Mouse (Mus musculus) C2C12 (cell line): Measurements from ENCODE around the gene Zfp109. TPM values are rescaled to one million over a fixed set of nuclear protein-coding genes. Genes with fewer than 3 reads are reported as not detected.

ENCODE experiments used
- H3K27me3 ChIP-seq: one replicate; pipeline ENCODE4 v1.6.1; 2011; ENCODE audit not compliant: control insufficient read depth, insufficient read depth, insufficient read length
- H3K36me3 ChIP-seq: one replicate; pipeline ENCODE4 v1.6.1; 2011; ENCODE audit not compliant: control insufficient read depth, insufficient read depth
- H3K4me3 ChIP-seq: one replicate; pipeline ENCODE4 v1.5.1; 2011; ENCODE audit warnings: mild to moderate bottlenecking, control low read depth; ENCODE audit not compliant: poor library complexity, insufficient read depth, severe bottlenecking
- H3K79me2 ChIP-seq: one replicate; pipeline ENCODE4 v1.6.1; 2011; ENCODE audit not compliant: control insufficient read depth, insufficient read depth
- H3K79me3 ChIP-seq: one replicate; pipeline ENCODE4 v1.6.1; 2011; ENCODE audit warnings: low read depth, control low read depth
- H3ac ChIP-seq: one replicate; pipeline ENCODE3; 2011; ENCODE audit warnings: low read depth; ENCODE audit not compliant: control insufficient read depth, insufficient read length
- CEBPB ChIP-seq: IDR thresholded peaks from one replicate; pipeline ENCODE4 v1.6.1; 2011; ENCODE audit warnings: low read depth, mild to moderate bottlenecking, control low read depth, moderate library complexity
- CTCF ChIP-seq: IDR thresholded peaks from one replicate; pipeline ENCODE4 v1.5.1; 2011; ENCODE audit not compliant: control insufficient read depth, insufficient read depth, insufficient read length
- FOSL1 ChIP-seq: IDR thresholded peaks from one replicate; pipeline ENCODE4 v1.8.0; 2011; ENCODE audit warnings: mild to moderate bottlenecking, low read length; ENCODE audit not compliant: poor library complexity, insufficient read depth, severe bottlenecking
- MAX ChIP-seq: IDR thresholded peaks from one replicate; pipeline ENCODE4 v1.6.1; 2011; ENCODE audit warnings: mild to moderate bottlenecking, control low read depth
- MYOD1 ChIP-seq: IDR thresholded peaks from one replicate; pipeline ENCODE4 v1.6.1; 2011; ENCODE audit warnings: low read depth; ENCODE audit not compliant: control insufficient read depth, insufficient read length
- MYOG ChIP-seq: IDR thresholded peaks from one replicate; pipeline ENCODE4 v1.6.1; 2011; ENCODE audit not compliant: control insufficient read depth, insufficient read length; ENCODE audit errors: extremely low read depth
- USF1 ChIP-seq: IDR thresholded peaks from one replicate; pipeline ENCODE4 v1.6.1; 2011; ENCODE audit warnings: low read depth, mild to moderate bottlenecking, control low read depth, moderate library complexity
- polyA plus RNA-seq: library from polyadenylated mRNA; unstranded; fragments of >200 nt; fragmentation: generic; extraction: Trizol; gene quantifications from one replicate; pipeline ENCODE4 v1.2.1, GENCODE M21; 2012; ENCODE audit warnings: missing spikeins

Gene Zfp109
- polyA plus RNA-seq, 1 experiment = 0.26 TPM

DNA sequence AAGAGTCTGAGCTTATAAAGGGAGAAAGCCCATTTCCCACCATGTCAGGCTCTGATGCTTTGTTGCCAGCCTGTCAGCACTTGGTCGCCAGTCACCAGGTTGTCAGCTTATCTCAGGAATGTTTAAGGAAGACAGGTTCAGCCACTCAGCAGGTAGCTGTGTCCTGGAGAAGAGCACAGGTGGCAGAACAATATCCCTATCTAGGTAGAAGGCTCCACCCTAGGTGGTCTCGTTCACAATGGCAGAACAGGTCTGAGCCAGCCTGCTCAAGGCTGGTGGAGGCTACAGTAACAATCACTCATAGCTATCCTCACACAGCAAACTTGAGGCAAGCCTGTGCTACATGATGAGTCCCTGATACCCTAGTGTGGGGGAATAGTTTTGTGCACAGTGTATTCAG, 46.0 kb downstream of the Zfp109 start:
- H3K79me3 ChIP-seq = no peaks in the 10 kb centered on the region

DNA sequence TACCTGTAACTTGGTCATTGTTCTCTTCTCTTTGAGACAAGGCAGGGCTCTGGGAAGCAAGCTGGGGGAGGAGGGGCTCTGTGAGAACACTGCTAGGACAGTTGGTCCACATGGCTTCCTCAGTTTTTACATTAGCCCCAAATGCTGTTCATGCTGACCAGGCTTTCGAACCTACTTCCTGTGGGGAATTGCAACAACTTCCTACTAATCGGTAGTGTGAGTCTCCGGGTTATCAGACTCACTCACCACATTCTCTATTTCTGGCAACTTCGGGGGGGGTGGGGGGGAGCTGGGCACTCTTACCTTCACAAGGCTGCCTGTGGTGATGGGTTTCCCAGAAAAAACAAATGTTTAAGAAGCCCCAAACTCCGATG, 47.8 kb downstream of the Zfp109 start:
- TF ChIP-seq MYOG (no peak), USF1 (no peak), FOSL1 (no peak), CTCF (no peak), MYOD1 (no peak), CEBPB (no peak), MAX (no peak)
- H3K27me3 ChIP-seq = no peaks in the 10 kb centered on the region
- H3K4me3 ChIP-seq = no peak overlapping the region
- no peaks in the 10 kb centered on the region for H3K79me3 ChIP-seq
- no peak overlapping the region for H3ac ChIP-seq
- H3K79me2 ChIP-seq = no peaks in the 10 kb centered on the region
- H3K36me3 ChIP-seq = no peaks in the 10 kb centered on the region

More for the DNA sequence above, 46.0 kb downstream of the Zfp109 start:
- Histone ChIP-seq H3ac (no peak overlapping the region), H3K4me3 (no peak overlapping the region), H3K79me2 (no peaks in the 10 kb centered on the region), H3K27me3 (no peaks in the 10 kb centered on the region), H3K36me3 (no peaks in the 10 kb centered on the region)
- TF ChIP-seq USF1 (no peak), FOSL1 (no peak), MYOG (no peak), CEBPB (no peak), CTCF (no peak), MYOD1 (no peak), MAX (no peak)

- no peak for TF ChIP-seq CTCF
- no peak for TF ChIP-seq CEBPB
- TF ChIP-seq FOSL1 = no peak
- no peak for TF ChIP-seq MYOD1
- no peak for TF ChIP-seq MYOG
- no peak for TF ChIP-seq USF1
- no peak for TF ChIP-seq MAX
- Histone ChIP-seq H3K79me2 (no peaks in the 10 kb centered on the region), H3K4me3 (no peak overlapping the region), H3K36me3 (no peaks in the 10 kb centered on the region), H3K27me3 (no peaks in the 10 kb centered on the region), H3ac (no peak overlapping the region), H3K79me3 (no peaks in the 10 kb centered on the region)
Observed at GRCm38 (mm10) chr7:24188901-24189570, 48.3 kb downstream of the Zfp109 start.

DNA sequence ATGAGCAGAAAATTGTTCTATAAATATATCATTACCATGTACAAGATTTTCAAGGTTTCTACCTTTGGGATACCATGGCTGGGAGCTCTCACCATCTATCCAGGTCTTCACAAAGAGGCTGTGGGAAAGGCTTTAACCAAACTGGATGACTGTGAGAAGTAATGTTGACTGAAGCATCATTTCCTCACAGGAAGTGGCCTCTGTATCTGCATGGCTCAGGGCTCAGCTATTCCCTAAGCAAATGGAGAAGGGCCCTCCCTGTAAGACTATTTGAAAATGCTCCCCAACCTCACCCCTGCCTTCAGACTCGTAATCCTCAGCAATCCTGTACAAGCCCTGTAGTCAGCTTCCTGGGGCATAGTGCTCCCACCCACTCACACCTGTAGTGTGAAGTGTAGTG, 49.7 kb downstream of the Zfp109 start:
- Histone ChIP-seq H3K4me3 (no peak overlapping the region), H3K79me3 (no peaks in the 10 kb centered on the region), H3K79me2 (no peaks in the 10 kb centered on the region), H3K36me3 (no peaks in the 10 kb centered on the region), H3ac (no peak overlapping the region), H3K27me3 (no peaks in the 10 kb centered on the region)
- TF ChIP-seq MAX (no peak), USF1 (no peak), FOSL1 (no peak), MYOD1 (no peak), CTCF (no peak), CEBPB (no peak), MYOG (no peak)

Other genes starting within 250 kb of the Zfp109 start
- not detected for gene V1rd19, start 235.9 kb downstream of the Zfp109 start, polyA plus RNA-seq
- not detected for gene Vmn1r183, start 184.3 kb downstream of the Zfp109 start, polyA plus RNA-seq
- gene Zfp180, start 155.6 kb downstream of the Zfp109 start, polyA plus RNA-seq = 8.1 TPM
- 0.48 TPM for gene Zfp112, start 125.2 kb downstream of the Zfp109 start, polyA plus RNA-seq
- 1.5 TPM for gene Zfp235, start 103.4 kb downstream of the Zfp109 start, polyA plus RNA-seq
- gene Zfp114, start 62.5 kb downstream of the Zfp109 start, polyA plus RNA-seq = not detected
- gene Zfp111, start 26.1 kb downstream of the Zfp109 start, polyA plus RNA-seq = 2.0 TPM
- gene Zfp108, start 17.2 kb upstream of the Zfp109 start, polyA plus RNA-seq = 0.25 TPM
- 1.8 TPM for gene Zfp93, start 32.9 kb upstream of the Zfp109 start, polyA plus RNA-seq
- 8.8 TPM for gene Zfp61, start 63.7 kb upstream of the Zfp109 start, polyA plus RNA-seq
- 2.4 TPM for gene Zfp94, start 79.1 kb upstream of the Zfp109 start, polyA plus RNA-seq
- 0.22 TPM for gene Tescl, start 96.4 kb upstream of the Zfp109 start, polyA plus RNA-seq
- gene Lypd5, start 111.6 kb upstream of the Zfp109 start, polyA plus RNA-seq = not detected
- gene Kcnn4, start 132.7 kb upstream of the Zfp109 start, polyA plus RNA-seq = 82.2 TPM
- gene Smg9, start 162.1 kb upstream of the Zfp109 start, polyA plus RNA-seq = 21.8 TPM
- 0.33 TPM for gene Irgc1, start 214.7 kb upstream of the Zfp109 start, polyA plus RNA-seq
- gene Plaur, start 224.9 kb upstream of the Zfp109 start, polyA plus RNA-seq = 191 TPM
- 160 TPM for gene Cadm4, start 244.5 kb upstream of the Zfp109 start, polyA plus RNA-seq